Mouse (Mus musculus): ENCODE measurements around the gene Ddx49. TPM values are rescaled to one million over a fixed set of nuclear protein-coding genes. Genes with fewer than 3 reads are reported as not detected.
A peak's percentile ranks its signal among the peaks of the same experiment; 100 is the strongest.

Ddx49 gene
- total RNA-seq, 1 experiment: 73.3 TPM

DNA sequence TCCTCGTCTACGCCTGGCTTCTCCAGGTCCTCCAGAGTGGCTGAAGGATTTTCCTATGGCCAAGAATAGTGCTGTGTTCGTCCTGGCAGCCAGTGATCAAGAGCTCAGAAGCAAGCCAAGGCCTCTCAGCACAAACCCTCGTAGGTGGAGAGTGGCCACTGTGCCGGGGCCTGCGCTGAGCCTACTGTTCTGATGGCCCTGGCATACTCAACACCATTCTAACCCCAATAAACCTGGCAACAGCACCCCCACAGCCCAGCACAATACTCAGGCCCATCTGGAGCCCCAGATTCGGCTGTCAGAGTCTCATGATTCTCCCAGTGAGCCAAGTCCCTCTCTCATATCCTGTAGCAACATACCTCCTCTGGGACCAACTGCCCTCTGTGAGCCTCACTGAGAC is 38.4 kb upstream of the Ddx49 start:
- no peak overlapping the region for H3K27ac ChIP-seq (ENCODE audit: insufficient read depth, low read depth, low read length, poor library complexity, severe bottlenecking)
- H3K9ac ChIP-seq (ENCODE audit: insufficient read depth, low read depth, low read length, poor library complexity, severe bottlenecking): no peak overlapping the region
- DNase-seq (ENCODE audit: low read depth, low spot score): no peak
- H3K36me3 ChIP-seq (ENCODE audit: control insufficient read depth, insufficient read depth, low read length, poor library complexity, severe bottlenecking): peaks cover 84% of the 10 kb centered on the region
- 0 out of 4 replicates have a peak, but pooled peaks cover 0 to 2% of the 10 kb centered on the region in 2 experiments for H3K4me1 ChIP-seq (ENCODE audit: control insufficient read depth in 2 of 2, insufficient read depth in 2 of 2, low read length in 2 of 2, poor library complexity in 1 of 2)
- no peak for TF ChIP-seq ZNF384 (IDR thresholded peaks at IDR 0.05; ENCODE audit: low read depth, low read length)
- no peak for TF ChIP-seq ZC3H11A (IDR thresholded peaks at IDR 0.05; ENCODE audit: borderline replicate concordance, low read depth, low read length)
- TF ChIP-seq CHD2 (IDR thresholded peaks at IDR 0.05; ENCODE audit: low read depth, low read length): no peak
- no peak for TF ChIP-seq HCFC1 (IDR thresholded peaks at IDR 0.05; ENCODE audit: borderline replicate concordance, insufficient read depth, low read length)
- no peak for TF ChIP-seq MAFK (IDR thresholded peaks at IDR 0.05; ENCODE audit: insufficient read depth, low read depth, low read length)
- H3K4me3 ChIP-seq (ENCODE audit: insufficient read depth in 1 of 2, low read depth in 1 of 2, low read length in 2 of 2, poor library complexity in 1 of 2, severe bottlenecking in 1 of 2): no peak overlapping the region
- in situ Hi-C loops (cut with MboI; ENCODE audit: low sequenced_read_pairs in 2 of 2, unreplicated experiment in 2 of 2): no loop called here
- H3K9me3 ChIP-seq (ENCODE audit: control insufficient read depth, insufficient read depth, low read depth, low read length): no peaks in the 10 kb centered on the region

DNA sequence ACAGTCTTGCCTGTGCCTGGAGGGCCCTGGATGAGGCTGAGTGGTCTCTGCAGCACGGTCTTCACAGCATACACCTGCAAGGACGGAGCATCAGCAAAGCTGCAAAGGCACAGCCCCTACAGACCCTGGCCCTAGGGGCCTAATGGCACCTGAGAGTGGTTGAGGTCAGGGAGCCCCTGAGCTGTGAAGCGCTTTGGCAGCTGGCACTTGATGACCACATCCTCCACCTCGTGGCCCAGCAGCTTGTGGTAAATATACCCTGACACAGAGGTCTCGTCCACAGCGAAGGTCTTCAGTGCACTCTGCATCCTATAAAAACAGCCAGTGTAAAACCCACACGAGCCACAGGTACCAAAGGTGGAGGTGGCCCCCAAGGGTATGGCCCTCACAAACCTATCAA is 36.6 kb upstream of the Ddx49 start:
- TF ChIP-seq MAFK (IDR thresholded peaks at IDR 0.05; ENCODE audit: insufficient read depth, low read depth, low read length) (no peak), HCFC1 (IDR thresholded peaks at IDR 0.05; ENCODE audit: borderline replicate concordance, insufficient read depth, low read length) (no peak), CHD2 (IDR thresholded peaks at IDR 0.05; ENCODE audit: low read depth, low read length) (no peak), ZC3H11A (IDR thresholded peaks at IDR 0.05; ENCODE audit: borderline replicate concordance, low read depth, low read length) (no peak), ZNF384 (IDR thresholded peaks at IDR 0.05; ENCODE audit: low read depth, low read length) (no peak)
- Histone ChIP-seq H3K9ac (ENCODE audit: insufficient read depth, low read depth, low read length, poor library complexity, severe bottlenecking) (no peak overlapping the region), H3K27ac (ENCODE audit: insufficient read depth, low read depth, low read length, poor library complexity, severe bottlenecking) (no peak overlapping the region), H3K4me1 (ENCODE audit: control insufficient read depth in 2 of 2, insufficient read depth in 2 of 2, low read length in 2 of 2, poor library complexity in 1 of 2) (0 out of 4 replicates have a peak, but pooled peaks cover 0 to under 1% of the 10 kb centered on the region in 2 experiments), H3K4me3 (ENCODE audit: insufficient read depth in 1 of 2, low read depth in 1 of 2, low read length in 2 of 2, poor library complexity in 1 of 2, severe bottlenecking in 1 of 2) (no peak overlapping the region), H3K36me3 (ENCODE audit: control insufficient read depth, insufficient read depth, low read length, poor library complexity, severe bottlenecking) (peaks cover 93% of the 10 kb centered on the region), H3K9me3 (ENCODE audit: control insufficient read depth, insufficient read depth, low read depth, low read length) (no peaks in the 10 kb centered on the region)
- in situ Hi-C loops (cut with MboI; ENCODE audit: low sequenced_read_pairs in 2 of 2, unreplicated experiment in 2 of 2): no loop called here
- DNase-seq (ENCODE audit: low read depth, low spot score): no peak

DNA sequence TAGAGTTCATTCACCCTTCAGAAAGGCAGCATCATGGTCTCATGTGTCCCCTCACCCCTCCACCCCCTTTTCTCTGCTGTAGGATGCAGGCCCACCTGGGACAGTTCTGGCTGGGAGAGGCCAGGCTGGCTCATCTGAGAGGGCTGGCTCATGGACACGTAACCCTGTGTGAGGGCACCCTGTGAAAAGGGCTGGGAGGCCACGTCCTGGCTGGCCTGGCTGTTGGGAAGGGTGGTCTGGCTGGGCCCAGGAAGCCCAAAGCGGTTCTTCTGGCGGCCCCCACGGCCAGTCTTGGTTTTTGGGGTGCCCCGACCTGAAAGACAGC is 30.6 kb upstream of the Ddx49 start:
- H3K9me3 ChIP-seq (ENCODE audit: control insufficient read depth, insufficient read depth, low read depth, low read length): no peaks in the 10 kb centered on the region
- TF ChIP-seq ZC3H11A (IDR thresholded peaks at IDR 0.05; ENCODE audit: borderline replicate concordance, low read depth, low read length) (no peak), MAFK (IDR thresholded peaks at IDR 0.05; ENCODE audit: insufficient read depth, low read depth, low read length) (no peak), ZNF384 (IDR thresholded peaks at IDR 0.05; ENCODE audit: low read depth, low read length) (no peak), CHD2 (IDR thresholded peaks at IDR 0.05; ENCODE audit: low read depth, low read length) (no peak), HCFC1 (IDR thresholded peaks at IDR 0.05; ENCODE audit: borderline replicate concordance, insufficient read depth, low read length) (no peak)
- DNase-seq (ENCODE audit: low read depth, low spot score): no peak
- no peak overlapping the region for H3K9ac ChIP-seq (ENCODE audit: insufficient read depth, low read depth, low read length, poor library complexity, severe bottlenecking)
- in situ Hi-C loops (cut with MboI; ENCODE audit: low sequenced_read_pairs in 2 of 2, unreplicated experiment in 2 of 2): no loop called here
- peaks cover 61% of the 10 kb centered on the region for H3K36me3 ChIP-seq (ENCODE audit: control insufficient read depth, insufficient read depth, low read length, poor library complexity, severe bottlenecking)
- no peak overlapping the region for H3K4me3 ChIP-seq (ENCODE audit: insufficient read depth in 1 of 2, low read depth in 1 of 2, low read length in 2 of 2, poor library complexity in 1 of 2, severe bottlenecking in 1 of 2)
- no peak overlapping the region for H3K27ac ChIP-seq (ENCODE audit: insufficient read depth, low read depth, low read length, poor library complexity, severe bottlenecking)
- H3K4me1 ChIP-seq (ENCODE audit: control insufficient read depth in 2 of 2, insufficient read depth in 2 of 2, low read length in 2 of 2, poor library complexity in 1 of 2): peaks cover 2 to 14% of the 10 kb centered on the region in 2 experiments; a peak in 2 of 4 replicates

GRCm38 (mm10) chr8:70332070-70332877 is 30.0 kb upstream of the Ddx49 start:
- peak; percentile 59 for DNase-seq (ENCODE audit: low read depth, low spot score)
- TF ChIP-seq ZC3H11A (IDR thresholded peaks at IDR 0.05; ENCODE audit: borderline replicate concordance, low read depth, low read length) (0 out of 2 replicates have a peak, but pooled peaks have one; percentile 1), HCFC1 (IDR thresholded peaks at IDR 0.05; ENCODE audit: borderline replicate concordance, insufficient read depth, low read length) (0 out of 2 replicates have a peak, but pooled peaks have one; percentile 42), ZNF384 (IDR thresholded peaks at IDR 0.05; ENCODE audit: low read depth, low read length) (no peak; the same call in 1 of the 2 replicates), CHD2 (IDR thresholded peaks at IDR 0.05; ENCODE audit: low read depth, low read length) (no peak), MAFK (IDR thresholded peaks at IDR 0.05; ENCODE audit: insufficient read depth, low read depth, low read length) (no peak)
- H3K4me1 ChIP-seq (ENCODE audit: control insufficient read depth in 2 of 2, insufficient read depth in 2 of 2, low read length in 2 of 2, poor library complexity in 1 of 2): peaks cover 2 to 14% of the 10 kb centered on the region in 2 experiments; a peak in 2 of 4 replicates
- H3K4me3 ChIP-seq (ENCODE audit: insufficient read depth in 1 of 2, low read depth in 1 of 2, low read length in 2 of 2, poor library complexity in 1 of 2, severe bottlenecking in 1 of 2): no peak overlapping the region
- H3K9ac ChIP-seq (ENCODE audit: insufficient read depth, low read depth, low read length, poor library complexity, severe bottlenecking): no peak overlapping the region; the same call in 1 of the 2 replicates
- H3K27ac ChIP-seq (ENCODE audit: insufficient read depth, low read depth, low read length, poor library complexity, severe bottlenecking): no peak overlapping the region
- peaks cover 56% of the 10 kb centered on the region for H3K36me3 ChIP-seq (ENCODE audit: control insufficient read depth, insufficient read depth, low read length, poor library complexity, severe bottlenecking)
- in situ Hi-C loops (cut with MboI; ENCODE audit: low sequenced_read_pairs in 2 of 2, unreplicated experiment in 2 of 2): no loop called here
- no peaks in the 10 kb centered on the region for H3K9me3 ChIP-seq (ENCODE audit: control insufficient read depth, insufficient read depth, low read depth, low read length)
